Mouse (Mus musculus) cerebellum, adult 11 months (tissue): ENCODE measurements at regions not wholly inside any gene's neighbourhood (a gene's known extent, or its start where the extent isn't known, plus 50 kb on each side); places are given as distances from the start of the nearest gene placed in this dataset.

ENCODE experiments used
- DNase-seq: peaks from one replicate; pipeline ENCODE4 v3.0.0; 2022

DNA sequence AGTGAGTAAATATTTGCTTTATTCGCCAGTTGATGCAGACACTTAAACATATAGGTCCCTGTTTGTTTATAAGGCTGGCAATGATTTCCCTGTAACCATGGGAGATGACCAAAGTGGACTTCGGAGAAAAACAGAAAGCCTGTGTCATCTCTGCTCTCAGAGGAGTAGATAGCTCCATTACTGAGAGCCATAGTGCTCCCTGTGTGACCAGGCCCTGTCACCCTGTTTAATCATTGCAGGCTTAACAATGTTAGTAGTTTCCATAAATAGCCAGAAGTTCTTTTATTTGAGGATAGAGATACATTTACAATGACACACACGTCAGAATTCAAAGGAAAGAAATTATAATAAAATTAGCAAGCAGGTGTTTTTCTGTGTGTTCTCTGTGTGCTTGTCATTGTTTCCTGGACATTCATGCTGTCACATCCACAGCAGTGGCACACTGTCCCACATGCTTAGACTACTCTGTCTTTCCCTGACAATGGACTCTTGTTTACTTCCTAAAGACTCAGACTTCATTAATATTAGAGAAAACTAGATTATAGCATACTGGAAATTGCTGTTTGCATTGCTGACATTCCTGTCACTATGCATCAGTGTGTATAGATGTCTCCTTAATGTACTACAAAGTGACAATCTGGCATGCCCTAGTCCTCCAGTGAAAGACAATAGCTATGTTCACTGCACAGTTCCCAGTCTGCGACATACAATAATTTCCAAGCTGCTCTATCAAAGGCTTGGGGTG is 115.8 kb upstream of the Tent5a start:
- DNase-seq = no peak

DNA sequence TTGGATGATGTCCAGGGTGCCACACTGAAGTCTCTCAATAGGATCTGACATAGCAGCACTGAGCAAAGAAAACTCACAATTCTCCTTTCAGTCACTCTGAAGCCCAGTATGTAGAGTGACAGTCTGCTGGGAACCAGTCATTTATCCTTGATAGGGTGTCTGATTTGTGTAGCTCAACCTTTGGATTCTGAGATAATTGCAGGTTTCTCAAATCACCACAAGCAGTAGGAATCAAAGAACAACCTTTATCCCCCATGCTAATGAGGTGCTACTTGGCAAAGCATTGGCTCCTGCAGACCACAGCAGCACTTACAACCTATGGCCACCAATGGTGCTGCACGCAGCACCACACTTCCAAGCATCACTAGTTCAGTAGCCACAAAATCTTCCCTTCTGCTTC is 112.5 kb upstream of the Tent5a start:
- no peak for DNase-seq

DNA sequence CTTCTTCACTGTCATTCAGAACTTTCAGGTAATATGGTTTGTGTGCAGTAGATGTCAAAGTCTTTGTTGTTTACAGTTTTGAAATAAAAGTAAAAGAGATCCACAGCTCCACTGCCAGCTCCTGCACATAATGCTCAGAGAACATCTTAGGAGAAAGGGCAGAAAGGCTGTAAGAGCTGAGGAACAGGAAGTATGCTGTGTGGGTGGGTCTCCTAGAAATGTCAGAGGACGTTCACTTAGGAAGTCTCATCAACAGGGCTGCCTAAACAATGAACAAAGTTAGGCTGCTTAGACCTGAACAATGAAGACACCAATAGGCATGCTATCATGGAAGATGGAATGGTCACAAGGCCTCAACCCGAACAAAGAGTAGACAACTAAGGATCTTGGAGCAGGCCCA is 105.1 kb upstream of the Tent5a start:
- DNase-seq = no peak

GRCm38 (mm10) chr9:85426809-85427208 is 99.7 kb upstream of the Tent5a start:
- DNase-seq = no peak

GRCm38 (mm10) chr9:85423908-85424307 is 96.8 kb upstream of the Tent5a start:
- DNase-seq = no peak

DNA sequence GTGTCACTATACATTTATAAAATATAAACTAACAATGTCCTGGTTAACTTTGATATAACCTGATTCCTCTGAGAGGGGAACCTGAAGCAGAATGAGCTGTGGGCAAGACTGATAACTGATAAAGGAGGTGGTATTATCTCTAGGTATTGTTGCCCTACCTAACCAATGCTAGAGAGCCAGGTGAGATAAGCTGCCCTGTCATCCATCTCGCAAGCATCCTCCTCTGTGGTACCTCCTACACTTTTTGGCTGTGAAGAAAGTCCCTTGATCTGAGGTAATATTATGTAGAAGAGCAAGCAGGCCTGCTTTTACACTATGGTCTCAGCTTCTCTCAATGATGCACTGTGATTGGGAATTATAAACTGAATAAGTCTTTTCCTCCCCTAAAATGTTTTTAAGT is 87.2 kb upstream of the Tent5a start:
- DNase-seq = no peak

DNA sequence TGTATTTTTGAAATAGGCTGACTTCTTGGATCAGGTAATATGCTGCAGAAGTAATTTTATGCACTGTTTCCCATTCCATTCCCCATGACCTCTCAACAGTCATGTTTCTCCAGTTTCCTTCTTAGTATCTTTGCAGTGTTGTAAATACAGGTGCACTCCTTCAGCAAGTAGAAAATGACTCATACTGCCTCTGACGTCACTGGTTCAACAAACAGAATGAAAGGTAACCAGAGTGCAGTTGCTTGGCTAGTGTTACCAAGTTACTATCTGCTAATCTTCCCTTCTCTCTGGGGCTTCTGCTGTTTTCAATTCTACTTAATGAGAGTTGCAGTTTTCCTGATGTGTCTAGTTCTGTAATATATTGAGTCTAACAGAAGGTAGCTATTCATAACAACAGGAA is 86.7 kb upstream of the Tent5a start:
- no peak for DNase-seq

DNA sequence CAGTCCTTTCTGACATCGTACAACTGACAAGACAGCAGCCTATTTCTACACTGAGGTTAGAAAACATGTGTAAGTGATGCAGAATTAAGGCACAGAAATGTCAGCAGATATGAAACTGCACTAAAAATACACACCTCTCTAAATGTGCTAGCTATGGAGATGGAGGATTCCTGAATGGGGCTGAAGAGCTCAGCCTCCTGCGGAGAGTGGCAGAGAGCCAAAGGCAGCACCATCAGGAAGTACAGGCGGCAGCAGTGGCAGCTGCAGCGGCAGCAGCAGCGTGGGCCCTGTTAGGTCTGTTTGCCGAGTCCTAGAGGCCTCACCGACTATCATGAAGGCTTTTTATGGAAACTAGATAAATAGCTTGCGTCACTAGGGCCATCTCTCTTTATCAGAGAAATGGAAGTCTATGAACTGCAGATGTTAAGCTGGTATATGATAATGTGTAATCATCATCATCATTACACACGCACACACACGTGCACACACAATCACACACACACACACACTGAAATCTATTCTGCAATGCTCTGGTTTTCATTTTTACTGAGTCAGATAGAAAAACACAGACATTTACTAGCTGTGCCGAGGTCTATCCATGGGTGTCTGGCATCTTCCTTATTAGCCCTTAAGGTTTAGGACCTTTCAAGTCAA is 83.6 kb upstream of the Tent5a start:
- DNase-seq = no peak

DNA sequence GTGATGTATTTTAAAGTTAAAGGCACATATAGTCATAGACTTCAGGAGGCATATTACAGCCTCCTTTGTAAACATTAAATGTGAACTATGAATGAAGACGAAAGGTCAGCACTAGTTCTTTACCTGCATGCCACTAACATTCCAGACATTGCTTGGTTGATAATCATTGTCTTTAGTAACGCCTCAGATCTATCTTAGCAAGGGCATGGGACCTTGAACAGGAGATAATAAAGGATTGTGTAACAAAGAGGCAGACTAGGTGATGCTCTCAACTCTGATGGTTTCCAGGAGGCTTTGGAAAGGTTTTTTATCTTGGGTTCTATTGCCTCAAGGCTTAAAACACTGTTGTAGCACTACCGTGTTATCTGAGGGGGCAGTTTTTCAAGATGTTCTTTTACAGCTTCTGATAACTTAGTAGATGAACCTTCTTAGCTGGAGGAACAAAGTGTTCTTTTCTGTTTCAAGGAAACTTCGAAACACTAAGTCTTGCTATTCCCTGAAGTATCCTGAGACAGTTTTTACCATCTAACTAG is 82.9 kb upstream of the Tent5a start:
- DNase-seq = no peak

GRCm38 (mm10) chr9:85408461-85408860 is 81.3 kb upstream of the Tent5a start:
- no peak for DNase-seq

DNA sequence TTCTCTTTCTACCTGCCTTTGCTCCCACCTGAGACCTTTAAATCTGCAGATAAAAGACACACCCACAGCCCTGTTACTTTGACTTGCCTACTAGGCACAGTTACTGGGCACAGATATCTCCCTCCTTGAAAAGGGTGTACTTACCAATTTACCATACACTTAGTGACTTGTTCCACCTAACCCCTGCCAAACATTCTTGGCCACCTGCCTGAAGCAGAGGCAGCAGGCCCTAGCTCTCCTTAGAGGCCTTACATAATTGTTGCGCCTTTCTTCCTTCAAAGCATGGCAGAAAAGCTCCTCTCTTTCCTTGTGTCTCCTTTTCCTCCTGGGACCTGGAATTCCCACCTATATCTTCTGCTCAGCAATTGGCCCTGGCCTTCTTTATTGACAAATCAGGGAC is 80.4 kb upstream of the Tent5a start:
- DNase-seq = no peak

- DNase-seq = no peak
Observed at GRCm38 (mm10) chr9:85401736-85402135, 74.6 kb upstream of the Tent5a start.

- no peak for DNase-seq
Observed at GRCm38 (mm10) chr9:85400600-85401313, 73.6 kb upstream of the Tent5a start.

- no peak for DNase-seq
Observed at GRCm38 (mm10) chr9:85394975-85395374, 67.8 kb upstream of the Tent5a start.

DNA sequence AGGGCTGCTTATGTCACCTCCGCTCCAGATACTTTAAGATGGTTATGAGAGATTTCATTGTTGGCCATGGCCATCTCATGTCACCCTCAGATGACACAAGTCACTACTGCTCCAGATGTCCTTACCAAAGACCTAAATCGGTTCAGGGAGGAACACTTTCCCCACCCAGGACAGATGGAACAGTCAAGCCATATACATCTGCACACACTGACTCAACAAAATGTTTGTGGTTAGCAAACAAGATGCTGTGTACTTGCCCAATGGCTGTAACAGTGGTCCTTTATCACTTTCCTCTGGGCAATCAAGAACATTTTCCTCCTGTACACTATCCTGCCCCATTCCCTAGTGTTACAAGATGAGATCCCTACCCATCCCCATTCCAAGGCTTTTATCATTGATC is 64.1 kb upstream of the Tent5a start:
- no peak for DNase-seq

GRCm38 (mm10) chr9:85388775-85389393 is 61.7 kb upstream of the Tent5a start:
- DNase-seq = no peak

GRCm38 (mm10) chr9:85382413-85382812 is 55.3 kb upstream of the Tent5a start:
- no peak for DNase-seq

DNA sequence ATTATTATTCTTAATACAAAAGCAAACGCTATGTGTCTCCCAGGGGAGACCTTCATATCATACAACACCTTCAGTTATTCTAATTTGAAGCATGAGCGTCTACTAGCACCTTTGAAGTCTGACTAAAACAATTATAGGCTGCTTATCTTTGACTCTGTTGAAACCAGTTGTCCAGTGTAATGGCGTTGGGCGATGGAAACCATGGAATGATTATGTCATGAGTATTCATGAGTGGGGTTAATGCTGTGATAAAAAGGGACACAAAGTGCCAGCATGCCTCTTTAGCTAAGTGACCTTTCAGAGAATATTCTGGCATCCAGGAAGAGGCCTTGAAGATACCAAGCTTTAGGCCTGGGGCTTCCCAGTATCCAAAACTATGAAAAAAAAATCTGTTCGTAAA is 53.6 kb upstream of the Tent5a start:
- DNase-seq = no peak

DNA sequence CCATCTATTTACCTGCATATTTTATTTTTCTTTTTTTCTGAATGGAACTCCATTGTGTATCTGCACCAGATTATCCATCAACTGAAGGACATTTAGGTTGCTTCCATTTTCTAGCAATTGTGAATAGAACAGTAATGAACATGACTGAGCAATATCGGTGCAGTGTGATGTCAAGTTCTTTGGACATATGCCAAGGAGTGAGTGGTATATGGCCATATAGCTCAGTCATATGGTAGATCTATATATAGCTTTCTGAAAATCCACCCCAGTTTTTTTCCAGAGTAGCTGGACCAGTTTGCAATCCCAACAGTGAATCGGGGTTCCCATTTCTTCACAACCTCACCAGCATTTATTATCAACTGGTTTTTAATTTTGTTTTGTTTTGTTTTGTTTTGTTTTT is 52.0 kb upstream of the Tent5a start:
- no peak for DNase-seq
